14 mouse cellular contexts compared by ENCODE assay signal in genomic region chr14:72845621-72846440, GRCm38 (mm10).
DNase-seq lines count a peak whose midpoint lies in the region; ATAC-seq and TF ChIP-seq lines count a peak whose summit lies in the region.
"Had no signal": no experiment of that assay in that cellular context is flagged by ENCODE, and none has a peak within 500 bp of the region (broad histone marks: within the 10 kb centered on the region; RNA-seq: fewer than 3 reads in every experiment).

No protein-coding gene starts in this region.

- DNase-seq in hindbrain, embryonic 11.5 days (ENCODE audit: low spot score) = no peak
- DNase-seq in hindbrain, embryonic 10.5 days (ENCODE audit: low spot score) = no peak
- peak; percentile 74 for DNase-seq in ZHBTc4 (ENCODE audit: low read depth, low spot score)
- no peak for DNase-seq in B cell, adult 2 months
- DNase-seq in urinary bladder, adult 2 months (ENCODE audit: low spot score) = no peak
- DNase-seq: adrenal gland, adult 2 months; gastrocnemius, postnatal 14 days; kidney, adult 9 months had no signal

- no peak overlapping the region for H3K9ac ChIP-seq in hindbrain, embryonic 11.5 days (ENCODE audit: low read depth, low read length)
- H3K9ac ChIP-seq in midbrain, embryonic 12.5 days (replicated peaks) = no peak overlapping the region
- H3K9ac ChIP-seq in heart, embryonic 12.5 days = no peak overlapping the region
- H3K9ac ChIP-seq: heart, embryonic 13.5 days; lung, embryonic 15.5 days had no signal

- 79% methylated on average over 5 of the region's 5 CpGs for WGBS in hindbrain, embryonic 11.5 days
- 78% methylated on average over 5 of the region's 5 CpGs for WGBS in hindbrain, embryonic 10.5 days
- WGBS in midbrain, embryonic 12.5 days = 64% methylated on average over 5 of the region's 5 CpGs
- 83% methylated on average over 5 of the region's 5 CpGs for WGBS in heart, embryonic 12.5 days

- no peak overlapping the region for H3K27ac ChIP-seq in hindbrain, embryonic 11.5 days (ENCODE audit: low read depth, low read length)
- H3K27ac ChIP-seq in hindbrain, embryonic 10.5 days = no peak overlapping the region
- 0 out of 2 replicates have a peak overlapping the region, but pooled peaks have one; percentile 25 for H3K27ac ChIP-seq in midbrain, embryonic 12.5 days (replicated peaks)
- H3K27ac ChIP-seq in heart, embryonic 12.5 days (ENCODE audit: poor library complexity, severe bottlenecking) = no peak overlapping the region
- H3K27ac ChIP-seq: heart, embryonic 13.5 days; lung, embryonic 15.5 days had no signal

- H3K9me3 ChIP-seq in hindbrain, embryonic 11.5 days (ENCODE audit: control insufficient read depth, low read length) = no peaks in the 10 kb centered on the region
- H3K9me3 ChIP-seq in hindbrain, embryonic 10.5 days = no peaks in the 10 kb centered on the region
- H3K9me3 ChIP-seq in E14TG2a.4 (ENCODE audit: low read length) = no peaks in the 10 kb centered on the region
- no peaks in the 10 kb centered on the region for H3K9me3 ChIP-seq in midbrain, embryonic 12.5 days
- H3K9me3 ChIP-seq in heart, embryonic 12.5 days (replicated peaks) = no peaks in the 10 kb centered on the region
- H3K9me3 ChIP-seq: heart, embryonic 13.5 days; lung, embryonic 15.5 days had no signal

- no peaks in the 10 kb centered on the region for H3K4me1 ChIP-seq in hindbrain, embryonic 11.5 days (replicated peaks; ENCODE audit: control insufficient read depth, insufficient read depth, low read length)
- H3K4me1 ChIP-seq in hindbrain, embryonic 10.5 days (replicated peaks) = peaks cover 4% of the 10 kb centered on the region; the same call in 1 of the 2 replicates
- peaks cover 64% of the 10 kb centered on the region for H3K4me1 ChIP-seq in E14TG2a.4 (replicated peaks; ENCODE audit: low read depth, low read length)
- H3K4me1 ChIP-seq in midbrain, embryonic 12.5 days = 0 out of 2 replicates have a peak, but pooled peaks cover 9% of the 10 kb centered on the region
- H3K4me1 ChIP-seq in heart, embryonic 12.5 days (replicated peaks) = no peaks in the 10 kb centered on the region
- H3K4me1 ChIP-seq: heart, embryonic 13.5 days; lung, embryonic 15.5 days had no signal

- H3K4me3 ChIP-seq in hindbrain, embryonic 11.5 days (ENCODE audit: low read depth, low read length) = no peak overlapping the region
- no peak overlapping the region for H3K4me3 ChIP-seq in hindbrain, embryonic 10.5 days
- H3K4me3 ChIP-seq in E14TG2a.4 (replicated peaks; ENCODE audit: low read length) = peak overlapping the region; percentile 68
- H3K4me3 ChIP-seq in midbrain, embryonic 12.5 days = no peak overlapping the region
- no peak overlapping the region for H3K4me3 ChIP-seq in heart, embryonic 12.5 days
- H3K4me3 ChIP-seq: heart, embryonic 13.5 days; lung, embryonic 15.5 days had no signal

- H3K36me3 ChIP-seq in hindbrain, embryonic 11.5 days (ENCODE audit: control insufficient read depth, insufficient read depth, low read length) = no peaks in the 10 kb centered on the region
- H3K36me3 ChIP-seq in hindbrain, embryonic 10.5 days = no peaks in the 10 kb centered on the region
- H3K36me3 ChIP-seq in E14TG2a.4 (ENCODE audit: insufficient read depth, low read length) = 0 out of 2 replicates have a peak, but pooled peaks cover 4% of the 10 kb centered on the region
- no peaks in the 10 kb centered on the region for H3K36me3 ChIP-seq in midbrain, embryonic 12.5 days
- H3K36me3 ChIP-seq in heart, embryonic 12.5 days = no peaks in the 10 kb centered on the region
- H3K36me3 ChIP-seq: heart, embryonic 13.5 days; lung, embryonic 15.5 days had no signal

- no peaks in the 10 kb centered on the region for H3K27me3 ChIP-seq in hindbrain, embryonic 11.5 days (ENCODE audit: control insufficient read depth, insufficient read depth, low read length)
- H3K27me3 ChIP-seq in hindbrain, embryonic 10.5 days (ENCODE audit: insufficient read depth, poor library complexity, severe bottlenecking) = no peaks in the 10 kb centered on the region
- H3K27me3 ChIP-seq in E14TG2a.4 (ENCODE audit: insufficient read depth, low read length) = no peaks in the 10 kb centered on the region
- H3K27me3 ChIP-seq in midbrain, embryonic 12.5 days = no peaks in the 10 kb centered on the region
- H3K27me3 ChIP-seq in heart, embryonic 12.5 days (replicated peaks) = no peaks in the 10 kb centered on the region
- H3K27me3 ChIP-seq: heart, embryonic 13.5 days; lung, embryonic 15.5 days had no signal

- peak; percentile 49 for ATAC-seq in hindbrain, embryonic 11.5 days (ENCODE audit: low FRiP score)
- ATAC-seq in midbrain, embryonic 12.5 days (ENCODE audit: low FRiP score, low read depth) = peak; percentile 45; the same call in 1 of the 2 replicates
- no peak for ATAC-seq in heart, embryonic 12.5 days (ENCODE audit: insufficient number of reproducible peaks, low FRiP score)

- TF ChIP-seq CTCF in E14TG2a.4 (conservative IDR thresholded peaks at IDR 0.05; ENCODE audit: low read length) = no peak

- H3K4me2 ChIP-seq in hindbrain, embryonic 11.5 days (replicated peaks; ENCODE audit: low read depth, low read length) = no peak overlapping the region
- H3K4me2 ChIP-seq in midbrain, embryonic 12.5 days (replicated peaks) = no peak overlapping the region
- no peak overlapping the region for H3K4me2 ChIP-seq in heart, embryonic 12.5 days
- H3K4me2 ChIP-seq: heart, embryonic 13.5 days; liver, embryonic 11.5 days; lung, embryonic 15.5 days had no signal
